ENCODE assay signal across 32 mouse cellular contexts in genomic region chr7:142408686-142409085, GRCm38 (mm10). TPM values are rescaled to one million over a fixed set of nuclear protein-coding genes. Genes with fewer than 3 reads are reported as not detected.
"Had no signal": no experiment of that assay in that cellular context is flagged by ENCODE, and none has a peak within 500 bp of the region (broad histone marks: within the 10 kb centered on the region; RNA-seq: fewer than 3 reads in every experiment).

No protein-coding gene starts in this region.

- H3K27me3 ChIP-seq: embryonic facial prominence, embryonic 12.5 days; embryonic facial prominence, embryonic 13.5 days; embryonic facial prominence, embryonic 15.5 days; forebrain, embryonic 12.5 days; forebrain, embryonic 13.5 days; forebrain, embryonic 15.5 days had no signal

- DNase-seq: cerebellum, adult 8-10 months; cerebellum, adult 9-10 months; cerebellum, adult 9-11 months; cerebellum, postnatal 25 days; cerebellum, postnatal 36 days; embryo, embryonic 11 days; forebrain, postnatal 0 days; gastrocnemius, adult 2 months; gastrocnemius, postnatal 10 days; gastrocnemius, postnatal 14 days; gastrocnemius, postnatal 25 days; gastrocnemius, postnatal 36 days; heart, adult 11 months; heart, adult 18-20 months; heart, adult 2 months had no signal

- H3K4me1 ChIP-seq: embryonic facial prominence, embryonic 10.5 days; embryonic facial prominence, embryonic 12.5 days; embryonic facial prominence, embryonic 13.5 days; embryonic facial prominence, embryonic 15.5 days; forebrain, embryonic 10.5 days; forebrain, embryonic 12.5 days; forebrain, embryonic 13.5 days; forebrain, embryonic 15.5 days; heart, embryonic 10.5 days had no signal

- H3K27ac ChIP-seq: embryonic facial prominence, embryonic 10.5 days; embryonic facial prominence, embryonic 12.5 days; embryonic facial prominence, embryonic 13.5 days; embryonic facial prominence, embryonic 15.5 days; forebrain, embryonic 10.5 days; forebrain, embryonic 12.5 days; forebrain, embryonic 13.5 days; forebrain, embryonic 15.5 days; gastrocnemius, adult 2 months; heart, adult 2 months; heart, embryonic 10.5 days had no signal

- H3K4me3 ChIP-seq: embryonic facial prominence, embryonic 10.5 days; embryonic facial prominence, embryonic 12.5 days; embryonic facial prominence, embryonic 13.5 days; embryonic facial prominence, embryonic 15.5 days; erythroblast, embryonic 14.5 days; forebrain, embryonic 10.5 days; forebrain, embryonic 12.5 days; forebrain, embryonic 13.5 days; forebrain, embryonic 15.5 days; gastrocnemius, adult 2 months; heart, adult 2 months; heart, embryonic 10.5 days had no signal

RNA-seq across cellular contexts. Expression of gene Syt8, which starts 26.0 kb away (rescaled TPM):
- polyA plus RNA-seq: cortical plate, adult 2 months; embryonic facial prominence, embryonic 10.5 days; embryonic facial prominence, embryonic 11.5 days; erythroblast, embryonic 14.5 days; forebrain, embryonic 10.5 days; forebrain, embryonic 11.5 days; forebrain, embryonic 12.5 days; forebrain, embryonic 13.5 days; forebrain, embryonic 14.5 days; forebrain, embryonic 15.5 days; forebrain, embryonic 16.5 days; forebrain, postnatal 0 days; frontal cortex, adult 2 months; heart, adult 2 months had no signal

RNA-seq across cellular contexts. Expression of gene Gm49369, which starts 26.2 kb away (rescaled TPM):
- polyA plus RNA-seq: embryonic facial prominence, embryonic 10.5 days; embryonic facial prominence, embryonic 11.5 days; embryonic facial prominence, embryonic 12.5 days; embryonic facial prominence, embryonic 13.5 days; embryonic facial prominence, embryonic 15.5 days; forebrain, embryonic 10.5 days; forebrain, embryonic 11.5 days; forebrain, embryonic 13.5 days; forebrain, embryonic 14.5 days; forebrain, embryonic 16.5 days; forebrain, postnatal 0 days; heart, adult 2 months; heart, embryonic 11.5 days had no signal

RNA-seq across cellular contexts. Expression of gene Tnni2, which starts 32.9 kb away (rescaled TPM):
- polyA plus RNA-seq: erythroblast, embryonic 14.5 days; forebrain, embryonic 16.5 days had no signal
